Mouse (Mus musculus) MEL-GATA-1-ER (cell line): ENCODE results near the gene Pla2g12a.

Experiments
- DNase-seq: peaks from one replicate; pipeline ENCODE4 v3.0.0-alpha.2; 2012; ENCODE audit warnings: low read depth; ENCODE audit errors: extremely low read depth

Gene Pla2g12a

GRCm38 (mm10) chr3:129878405-129879021 is at the start of gene Pla2g12a:
Pla2g12a (plus strand) TSS chr3:129878606.
- DNase-seq = peak; percentile 78

DNA sequence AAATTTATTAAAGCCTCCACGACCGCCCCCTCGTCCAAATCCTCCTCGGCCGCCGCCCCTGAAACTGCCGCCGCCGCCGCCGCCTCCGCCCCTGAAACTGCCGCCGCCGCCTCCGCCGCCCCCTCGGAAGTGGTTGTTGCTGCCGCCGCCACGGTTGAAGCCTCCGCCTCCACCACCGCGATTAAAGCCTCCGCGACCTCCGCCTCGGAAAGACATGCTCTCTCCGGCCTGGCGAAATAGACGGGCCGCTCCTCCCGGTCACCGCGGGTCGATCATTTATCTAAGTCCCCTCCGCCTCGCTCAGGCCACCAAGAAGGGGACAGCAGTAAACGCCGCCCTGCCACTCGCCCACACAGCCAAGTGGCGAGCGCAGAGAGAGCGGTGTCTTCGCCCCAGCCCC is 47.8 kb upstream of the Pla2g12a start:
- no peak for DNase-seq

- peak; percentile 96 for DNase-seq
These were observed 47.3 kb upstream of the Pla2g12a start, which contains the start of gene Gar1 for GRCm38 (mm10) chr3:129831035-129831568. Gar1 (minus strand) TSS chr3:129831396.

DNA sequence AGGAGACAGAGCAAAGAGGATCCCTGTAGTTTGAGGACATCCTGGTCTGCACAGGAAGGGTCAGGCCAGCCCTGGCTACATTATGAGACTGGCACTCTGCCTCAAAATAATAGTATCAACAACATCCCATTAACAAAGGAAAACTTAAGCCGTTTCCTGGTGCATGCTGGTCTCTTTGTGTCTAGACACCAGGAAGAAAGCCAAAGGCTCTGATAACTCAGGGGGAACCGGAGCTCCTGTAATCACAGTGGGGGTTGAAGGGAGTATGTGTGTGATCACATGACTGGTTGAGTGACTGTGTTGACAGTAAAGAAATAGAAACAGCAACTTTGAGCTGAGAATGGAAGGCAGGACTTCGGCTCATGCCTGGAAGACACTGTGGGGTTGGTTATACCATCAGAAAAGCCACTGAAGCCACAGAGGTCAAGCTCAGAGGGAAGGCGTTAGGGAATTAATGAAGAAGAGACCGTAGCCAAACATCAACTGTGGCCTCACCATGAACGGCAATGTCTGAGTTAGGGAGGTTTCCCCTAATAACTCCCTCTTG is 42.9 kb upstream of the Pla2g12a start, which contains the start of gene Cfi:
Gene Cfi, plus strand, starts transcription at position 497 of the 547 bp plus-strand sequence.
- no peak for DNase-seq

GRCm38 (mm10) chr3:129836051-129836697 is 42.2 kb upstream of the Pla2g12a start:
- no peak for DNase-seq

DNA sequence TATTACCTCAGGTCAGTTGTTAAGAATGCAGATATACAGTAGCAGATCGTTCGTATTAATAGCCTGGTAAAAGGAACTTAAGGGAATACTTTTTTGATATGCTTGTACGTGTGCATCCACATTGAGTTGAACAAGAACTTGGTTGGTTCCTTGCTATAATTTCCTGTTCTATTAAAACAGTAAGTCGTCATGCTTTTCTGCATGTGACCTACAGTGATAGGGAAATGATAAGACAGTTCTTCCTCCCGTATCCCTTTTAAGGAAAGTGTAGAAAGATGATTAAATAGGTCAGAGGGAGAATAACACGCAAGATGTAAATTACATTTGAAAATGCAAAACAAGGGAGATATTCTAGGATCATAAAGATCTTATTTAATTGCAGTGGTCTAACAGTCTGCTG is 41.4 kb upstream of the Pla2g12a start:
- no peak for DNase-seq

DNA sequence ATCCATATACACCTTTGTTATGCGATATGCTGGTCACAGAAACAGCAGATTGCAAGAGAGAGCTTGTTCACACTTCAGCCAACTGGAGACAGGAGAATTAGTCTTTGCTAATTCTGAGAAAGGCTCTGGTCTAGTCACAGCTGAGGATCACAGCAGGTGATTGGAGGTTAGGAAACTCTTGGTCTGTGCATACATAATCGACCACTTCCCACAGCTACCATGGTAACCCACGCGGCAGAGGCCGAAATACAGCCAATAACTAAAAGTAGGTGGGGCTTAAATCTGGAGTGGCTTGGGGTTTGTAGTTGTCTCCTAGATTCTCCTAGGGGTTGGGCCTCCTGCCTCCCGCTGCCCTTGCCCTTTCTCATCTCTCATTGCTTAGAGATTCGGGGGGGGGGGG is 40.4 kb upstream of the Pla2g12a start:
- DNase-seq = no peak

- no peak for DNase-seq
These were observed 32.5 kb upstream of the Pla2g12a start for GRCm38 (mm10) chr3:129845868-129846267.

GRCm38 (mm10) chr3:129846846-129847245 is 31.6 kb upstream of the Pla2g12a start:
- DNase-seq = no peak

- DNase-seq = peak; percentile 18
These were observed 15.8 kb upstream of the Pla2g12a start for GRCm38 (mm10) chr3:129862592-129862991.

- peak; percentile 29 for DNase-seq
These were observed 14.7 kb upstream of the Pla2g12a start for GRCm38 (mm10) chr3:129863698-129864097.

DNA sequence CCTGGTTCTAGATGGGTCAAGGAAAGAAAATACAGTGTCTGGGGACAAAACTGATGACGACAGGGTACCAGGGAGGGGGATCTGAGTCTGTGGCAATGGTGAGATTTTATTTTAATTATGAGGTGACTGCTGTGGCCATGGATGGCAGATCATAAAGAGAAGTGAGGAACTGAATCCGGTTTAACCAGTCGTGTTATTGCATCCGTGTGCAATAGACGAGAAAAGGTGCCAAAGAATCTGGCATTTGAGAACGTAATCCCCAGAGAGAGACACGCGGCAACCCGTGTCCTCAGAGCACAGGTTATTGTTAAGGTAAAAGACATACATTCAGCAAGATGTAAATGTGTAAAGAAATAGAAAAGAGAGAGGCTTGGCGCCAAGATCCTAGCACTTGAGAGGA is 1.1 kb upstream of the Pla2g12a start:
- DNase-seq = no peak

DNA sequence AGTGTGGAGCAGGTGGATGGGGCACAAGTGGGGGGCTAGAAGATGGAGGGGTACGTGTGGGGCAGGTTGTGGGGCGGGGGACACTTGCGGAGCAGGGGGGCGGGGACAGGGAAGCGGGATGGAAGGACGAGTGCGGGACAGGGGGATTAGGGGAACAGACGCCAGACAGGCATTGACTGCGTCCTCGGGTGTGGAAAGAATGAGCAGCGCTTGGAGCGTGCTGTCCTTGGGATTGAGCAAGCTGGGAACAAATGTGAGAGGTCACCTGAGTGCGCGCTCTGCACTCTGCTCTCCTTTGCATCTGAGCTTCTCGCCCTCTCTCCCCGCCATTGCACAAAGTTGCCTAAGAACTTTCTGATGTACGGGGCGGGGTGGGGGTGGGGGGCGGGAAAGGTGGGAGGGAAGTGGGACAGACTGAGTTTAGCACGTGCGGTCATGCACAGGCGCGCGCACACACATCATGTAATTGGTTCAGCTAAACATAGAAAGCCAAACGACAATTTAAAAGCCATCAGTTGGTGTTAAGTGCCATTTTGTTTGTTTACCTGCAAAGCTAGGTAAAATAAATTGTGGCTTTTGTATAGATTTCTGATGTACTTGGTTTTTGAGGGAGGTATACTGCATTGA is 838 bp downstream of the Pla2g12a start:
- peak; percentile 33 for DNase-seq

DNA sequence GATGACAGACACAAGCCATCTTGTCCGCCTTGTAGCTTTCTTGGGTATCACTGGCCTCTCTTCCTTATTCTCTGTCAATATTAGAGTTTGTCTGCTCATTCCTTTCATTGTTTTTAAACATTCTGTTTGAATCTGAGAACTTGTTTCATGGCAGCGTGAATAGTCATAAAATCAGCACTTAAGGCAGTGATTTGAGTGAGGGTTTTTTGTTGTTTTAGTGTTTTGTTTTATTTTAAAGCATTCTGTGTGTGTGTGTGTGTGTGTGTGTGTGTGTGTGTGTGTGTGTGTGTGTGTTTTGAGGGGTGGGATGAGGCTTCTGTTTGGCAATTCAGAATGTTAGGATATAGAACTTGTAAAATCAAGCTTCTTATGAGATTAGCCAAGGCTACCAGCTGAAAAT is 1.5 kb downstream of the Pla2g12a start:
- DNase-seq = no peak

- DNase-seq = peak; percentile 55
These were observed 2.7 kb downstream of the Pla2g12a start for GRCm38 (mm10) chr3:129880925-129881593.

DNA sequence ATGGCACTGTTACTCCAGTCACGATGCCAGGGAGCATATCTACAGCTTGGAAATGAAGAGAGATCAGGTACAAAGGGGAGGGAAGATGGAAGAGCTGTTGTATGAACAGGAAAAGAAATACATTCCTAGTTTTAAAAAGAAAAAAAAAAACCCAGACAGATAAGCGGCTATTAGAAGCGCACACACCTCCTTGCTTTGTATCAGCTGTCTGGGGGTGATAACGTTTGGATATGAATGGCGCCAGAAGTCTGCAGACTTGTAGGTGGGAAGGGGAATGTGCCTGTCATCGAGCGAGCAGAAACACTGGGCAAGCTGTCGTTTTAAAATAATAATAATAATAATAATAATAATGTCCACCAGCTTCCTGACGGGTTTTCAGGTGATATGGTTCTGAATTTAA is 7.2 kb downstream of the Pla2g12a start:
- no peak for DNase-seq

DNA sequence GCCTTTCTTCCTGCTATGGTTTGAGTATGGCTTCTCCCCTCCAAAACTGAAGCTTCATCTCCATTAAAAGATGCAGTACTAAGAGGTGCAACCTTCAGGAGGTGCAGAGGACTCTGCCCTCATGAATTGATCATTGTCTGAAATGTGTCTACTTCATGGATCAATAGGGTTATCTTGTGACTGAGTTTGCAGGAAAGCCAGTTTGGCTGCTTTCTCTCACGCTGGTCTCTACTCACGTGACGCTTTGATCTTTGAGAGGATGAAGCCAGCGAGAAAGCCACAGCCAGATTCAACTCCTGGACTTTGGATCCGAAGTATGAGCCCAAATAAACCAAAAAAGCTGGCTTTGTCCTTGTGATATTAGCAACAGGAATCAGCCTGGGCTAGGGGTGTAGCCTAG is 8.0 kb downstream of the Pla2g12a start:
- DNase-seq = no peak

DNA sequence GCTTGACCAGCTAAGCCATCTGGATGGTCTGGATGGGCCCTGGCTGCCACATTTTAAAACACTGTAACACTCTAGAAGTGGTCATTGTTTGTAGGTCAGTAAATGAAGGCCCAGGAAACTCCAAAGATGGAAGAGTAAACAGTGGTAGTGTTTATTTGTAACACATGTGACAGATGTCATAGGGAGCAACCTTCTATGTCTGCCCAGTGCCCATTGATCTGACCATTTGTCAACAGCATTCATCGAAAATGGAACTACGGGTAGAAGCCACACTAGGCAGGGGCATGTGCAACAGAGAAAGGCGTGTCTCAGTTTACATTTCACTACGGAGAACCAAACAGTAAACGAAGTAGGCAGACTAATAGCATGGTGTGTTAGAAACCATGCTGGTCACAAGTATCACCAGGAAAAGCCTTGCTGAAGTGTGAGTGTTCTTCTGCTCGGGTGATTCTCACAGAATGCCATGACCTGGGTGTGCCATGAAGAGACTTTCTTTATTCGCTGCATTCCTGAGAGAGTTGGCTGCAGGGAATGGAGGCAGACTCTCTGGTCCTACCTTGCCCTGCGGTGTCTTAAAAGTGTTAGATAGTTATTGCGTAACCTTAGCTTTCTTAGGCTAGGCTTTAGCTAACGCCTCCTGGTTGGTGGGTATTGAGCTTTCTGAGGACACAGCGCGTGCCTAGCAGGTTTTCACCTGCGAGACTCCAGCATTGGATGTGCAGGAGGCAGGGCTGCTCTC is 9.5 kb downstream of the Pla2g12a start:
- DNase-seq = no peak

- DNase-seq = no peak
These were observed 13.6 kb downstream of the Pla2g12a start for GRCm38 (mm10) chr3:129892003-129892402.

DNA sequence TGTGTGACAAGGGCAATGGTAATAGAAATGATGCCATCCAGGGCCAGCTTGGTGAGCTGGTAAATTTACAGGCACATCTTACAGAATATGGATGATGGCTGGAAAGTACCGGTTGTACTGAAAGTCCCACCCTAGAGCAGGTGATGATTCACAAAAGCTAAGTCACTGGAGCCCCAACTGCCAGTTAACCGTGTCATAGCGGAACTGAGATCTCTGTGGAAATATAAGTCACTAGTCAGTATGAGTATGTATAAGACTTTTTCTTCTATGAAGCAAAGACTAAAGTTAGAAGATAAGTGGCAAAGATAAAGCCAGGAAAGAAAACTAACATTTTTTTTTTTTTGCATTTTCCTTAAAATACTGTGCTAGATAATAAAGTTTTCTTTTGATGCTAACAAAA is 14.7 kb downstream of the Pla2g12a start:
- DNase-seq = no peak

DNA sequence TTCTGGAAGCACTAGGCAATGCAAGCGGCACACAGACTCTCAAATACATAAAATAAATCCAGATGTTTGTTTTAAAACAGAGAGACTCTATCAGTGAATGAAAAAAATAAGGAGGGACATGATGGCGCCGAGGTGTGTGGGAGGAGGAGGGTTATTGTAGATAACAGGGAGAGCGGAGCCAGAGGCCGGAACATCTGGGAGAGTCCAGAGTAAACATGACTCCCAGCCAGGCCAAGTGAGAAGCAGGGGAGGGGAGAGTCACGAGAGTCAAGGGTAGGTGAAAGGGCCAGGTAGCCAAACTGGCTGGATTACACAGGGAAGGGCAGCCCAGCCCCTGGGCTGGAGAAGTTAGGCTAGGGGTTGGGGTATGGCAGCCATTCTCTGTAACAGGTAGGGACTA is 18.2 kb downstream of the Pla2g12a start:
- DNase-seq = no peak
